Mouse (Mus musculus): ENCODE measurements around the gene Lrrc8d. TPM values are rescaled to one million over a fixed set of nuclear protein-coding genes. Genes with fewer than 3 reads are reported as not detected.

Lrrc8d gene
- polyA plus RNA-seq, 1 experiment, result 16.0 TPM

GRCm38 (mm10) chr5:105809056-105809455 lies 109.3 kb downstream of the Lrrc8d start:
- DNase-seq (ENCODE audit: extremely low spot score in 1 of 2, low spot score in 1 of 2), result no peak

GRCm38 (mm10) chr5:105813036-105813435 lies 113.3 kb downstream of the Lrrc8d start:
- DNase-seq (ENCODE audit: extremely low spot score in 1 of 2, low spot score in 1 of 2), result no peak

GRCm38 (mm10) chr5:105813974-105814373 lies 114.2 kb downstream of the Lrrc8d start:
- DNase-seq (ENCODE audit: extremely low spot score in 1 of 2, low spot score in 1 of 2), result peak; percentile 17 to 45

- DNase-seq (ENCODE audit: extremely low spot score in 1 of 2, low spot score in 1 of 2), result no peak
These were observed 116.3 kb downstream of the Lrrc8d start for GRCm38 (mm10) chr5:105816118-105816517.

GRCm38 (mm10) chr5:105817248-105817976 lies 117.6 kb downstream of the Lrrc8d start:
- DNase-seq (ENCODE audit: extremely low spot score in 1 of 2, low spot score in 1 of 2), result no peak

- DNase-seq (ENCODE audit: extremely low spot score in 1 of 2, low spot score in 1 of 2), result no peak
These were observed 118.6 kb downstream of the Lrrc8d start for GRCm38 (mm10) chr5:105818411-105818810.

- DNase-seq (ENCODE audit: extremely low spot score in 1 of 2, low spot score in 1 of 2), result no peak
These were observed 121.6 kb downstream of the Lrrc8d start for GRCm38 (mm10) chr5:105821390-105821789.

GRCm38 (mm10) chr5:105822521-105823498 lies 123.0 kb downstream of the Lrrc8d start:
- no peak for DNase-seq (ENCODE audit: extremely low spot score in 1 of 2, low spot score in 1 of 2)

- no peak for DNase-seq (ENCODE audit: extremely low spot score in 1 of 2, low spot score in 1 of 2)
These were observed 124.5 kb downstream of the Lrrc8d start for GRCm38 (mm10) chr5:105824282-105824681.

GRCm38 (mm10) chr5:105824827-105825226 lies 125.1 kb downstream of the Lrrc8d start:
- DNase-seq (ENCODE audit: extremely low spot score in 1 of 2, low spot score in 1 of 2), result no peak

GRCm38 (mm10) chr5:105826916-105827510 lies 127.2 kb downstream of the Lrrc8d start:
- no peak for DNase-seq (ENCODE audit: extremely low spot score in 1 of 2, low spot score in 1 of 2)

- DNase-seq (ENCODE audit: extremely low spot score in 1 of 2, low spot score in 1 of 2), result no peak
These were observed 128.3 kb downstream of the Lrrc8d start for GRCm38 (mm10) chr5:105828050-105828449.

- no peak for DNase-seq (ENCODE audit: extremely low spot score in 1 of 2, low spot score in 1 of 2)
These were observed 129.3 kb downstream of the Lrrc8d start for GRCm38 (mm10) chr5:105829008-105829586.

GRCm38 (mm10) chr5:105832140-105832539 lies 132.4 kb downstream of the Lrrc8d start:
- DNase-seq (ENCODE audit: extremely low spot score in 1 of 2, low spot score in 1 of 2), result no peak

- no peak for DNase-seq (ENCODE audit: extremely low spot score in 1 of 2, low spot score in 1 of 2)
These were observed 134.2 kb downstream of the Lrrc8d start for GRCm38 (mm10) chr5:105833923-105834322.

- no peak for DNase-seq (ENCODE audit: extremely low spot score in 1 of 2, low spot score in 1 of 2)
These were observed 136.2 kb downstream of the Lrrc8d start for GRCm38 (mm10) chr5:105836006-105836405.

- DNase-seq (ENCODE audit: extremely low spot score in 1 of 2, low spot score in 1 of 2), result no peak
These were observed 140.1 kb downstream of the Lrrc8d start for GRCm38 (mm10) chr5:105839740-105840310.

GRCm38 (mm10) chr5:105844044-105844753 lies 144.4 kb downstream of the Lrrc8d start:
- DNase-seq (ENCODE audit: extremely low spot score in 1 of 2, low spot score in 1 of 2), result no peak

- DNase-seq (ENCODE audit: extremely low spot score in 1 of 2, low spot score in 1 of 2), result no peak
These were observed 145.3 kb downstream of the Lrrc8d start for GRCm38 (mm10) chr5:105845041-105845440.

- no peak for DNase-seq (ENCODE audit: extremely low spot score in 1 of 2, low spot score in 1 of 2)
These were observed 148.0 kb downstream of the Lrrc8d start for GRCm38 (mm10) chr5:105847726-105848125.

All from frontal cortex, adult 2 months (tissue).